Mouse (Mus musculus): ENCODE data around the gene Ackr3. TPM values are rescaled to one million over a fixed set of nuclear protein-coding genes. Genes with fewer than 3 reads are reported as not detected.

Ackr3 gene
- polyA plus RNA-seq, 1 experiment, result 10.8 TPM

DNA sequence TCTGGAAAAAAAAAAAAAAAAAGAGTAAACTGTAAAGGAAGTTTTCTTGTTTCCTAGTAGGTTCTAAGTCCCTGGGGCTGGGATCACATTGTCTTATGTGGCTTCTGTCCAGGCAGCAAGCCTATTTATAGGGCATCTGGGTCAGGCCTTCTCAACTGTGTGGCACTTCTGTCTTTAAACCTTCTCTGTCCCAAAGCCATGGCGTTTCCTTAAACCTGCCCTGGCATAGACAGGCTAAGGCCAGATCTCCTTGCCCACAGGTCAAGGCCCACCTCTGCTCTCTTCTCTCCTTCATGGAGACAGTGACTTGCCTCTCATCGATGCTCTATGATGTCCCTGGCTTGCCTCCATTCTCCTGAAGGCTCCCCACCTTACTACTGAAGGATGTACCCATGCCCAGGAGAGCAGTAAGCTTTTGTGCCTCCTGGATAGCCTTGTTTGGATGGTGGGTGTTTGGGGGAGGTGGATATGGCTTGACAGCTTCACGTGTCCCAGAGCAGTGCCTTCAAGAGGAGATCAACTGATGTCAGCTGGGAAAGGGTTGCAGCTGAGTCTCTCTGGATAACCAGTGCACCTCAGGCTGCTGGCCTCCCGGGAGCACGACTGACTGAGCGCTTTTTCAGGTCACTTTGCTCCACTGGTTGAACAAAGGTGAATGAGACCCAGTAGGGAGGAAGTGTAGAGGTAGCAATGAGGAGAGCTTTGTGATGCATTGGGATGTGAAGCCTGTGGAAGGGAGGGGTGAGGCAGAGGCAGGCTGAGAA, 4.1 kb downstream of the Ackr3 start:
- Histone ChIP-seq H3K4me2 (ENCODE audit: low read depth) (peak overlapping the region; percentile 76), H3ac (ENCODE audit: control insufficient read depth, insufficient read length) (no peak overlapping the region), H3K79me2 (ENCODE audit: control insufficient read depth, insufficient read depth) (peaks cover 71% of the 10 kb centered on the region), H3K36me3 (ENCODE audit: control insufficient read depth, insufficient read depth) (no peaks in the 10 kb centered on the region), H3K4me3 (no peak overlapping the region), H3K27me3 (ENCODE audit: control insufficient read depth, insufficient read depth, insufficient read length) (no peaks in the 10 kb centered on the region)
- TF ChIP-seq POLR2AphosphoS2 (IDR thresholded peaks at IDR 0.05; ENCODE audit: insufficient read length, low read depth), result no peak
- TF ChIP-seq POLR2A (IDR thresholded peaks at IDR 0.05; ENCODE audit: insufficient read length, low read depth), result no peak
- no peak for TF ChIP-seq SRF (IDR thresholded peaks at IDR 0.05; ENCODE audit: control insufficient read depth, insufficient read length, low read depth)
- no peak for TF ChIP-seq REST (IDR thresholded peaks at IDR 0.05; ENCODE audit: insufficient read depth, insufficient read length)
- TF ChIP-seq MAX (IDR thresholded peaks at IDR 0.05; ENCODE audit: low read depth), result no peak
- TF ChIP-seq E2F4 (IDR thresholded peaks at IDR 0.05; ENCODE audit: insufficient read depth), result no peak
- TF ChIP-seq USF1 (IDR thresholded peaks at IDR 0.05; ENCODE audit: low read depth), result no peak
- no peak for TF ChIP-seq MYOD1 (IDR thresholded peaks at IDR 0.05; ENCODE audit: control insufficient read depth in 1 of 3, insufficient read length in 2 of 3, low read depth in 2 of 3)
- TF ChIP-seq CEBPB (IDR thresholded peaks at IDR 0.05; ENCODE audit: insufficient read depth, poor library complexity, severe bottlenecking), result no peak
- TF ChIP-seq TCF12 (IDR thresholded peaks at IDR 0.05; ENCODE audit: insufficient read depth, poor library complexity, severe bottlenecking), result no peak
- TF ChIP-seq TCF3 (IDR thresholded peaks at IDR 0.05; ENCODE audit: insufficient read length, low read depth), result no peak
- no peak for TF ChIP-seq MYOG (IDR thresholded peaks at IDR 0.05; ENCODE audit: control insufficient read depth in 1 of 3, insufficient read depth in 1 of 3, insufficient read length in 2 of 3, low read depth in 2 of 3)

- Histone ChIP-seq H3K4me3 (no peak overlapping the region), H3K79me2 (ENCODE audit: control insufficient read depth, insufficient read depth) (peaks cover 71% of the 10 kb centered on the region), H3K36me3 (ENCODE audit: control insufficient read depth, insufficient read depth) (no peaks in the 10 kb centered on the region), H3K27me3 (ENCODE audit: control insufficient read depth, insufficient read depth, insufficient read length) (no peaks in the 10 kb centered on the region), H3K4me2 (ENCODE audit: low read depth) (peak overlapping the region; percentile 76), H3ac (ENCODE audit: control insufficient read depth, insufficient read length) (no peak overlapping the region)
- TF ChIP-seq MYOD1 (IDR thresholded peaks at IDR 0.05; ENCODE audit: control insufficient read depth in 1 of 3, insufficient read length in 2 of 3, low read depth in 2 of 3), result peak in 1 of 3 experiments; percentile 21
- TF ChIP-seq USF1 (IDR thresholded peaks at IDR 0.05; ENCODE audit: low read depth), result no peak
Measured at GRCm38 (mm10) chr1:90208503-90208860, 4.7 kb downstream of the Ackr3 start.

- Histone ChIP-seq H3K79me2 (ENCODE audit: control insufficient read depth, insufficient read depth) (peaks cover 71% of the 10 kb centered on the region), H3K4me2 (ENCODE audit: low read depth) (no peak overlapping the region), H3K27me3 (ENCODE audit: control insufficient read depth, insufficient read depth, insufficient read length) (no peaks in the 10 kb centered on the region), H3K36me3 (ENCODE audit: control insufficient read depth, insufficient read depth) (peaks cover 3% of the 10 kb centered on the region), H3K4me3 (no peak overlapping the region), H3ac (ENCODE audit: control insufficient read depth, insufficient read length) (no peak overlapping the region)
- no peak for TF ChIP-seq E2F4 (IDR thresholded peaks at IDR 0.05; ENCODE audit: insufficient read depth)
- no peak for TF ChIP-seq TCF12 (IDR thresholded peaks at IDR 0.05; ENCODE audit: insufficient read depth, poor library complexity, severe bottlenecking)
- no peak for TF ChIP-seq MYOG (IDR thresholded peaks at IDR 0.05; ENCODE audit: control insufficient read depth in 1 of 3, insufficient read depth in 1 of 3, insufficient read length in 2 of 3, low read depth in 2 of 3)
- TF ChIP-seq CEBPB (IDR thresholded peaks at IDR 0.05; ENCODE audit: insufficient read depth, poor library complexity, severe bottlenecking), result no peak
Measured at GRCm38 (mm10) chr1:90209069-90209468, 5.3 kb downstream of the Ackr3 start.

GRCm38 (mm10) chr1:90209741-90210140, 6.0 kb downstream of the Ackr3 start:
- Histone ChIP-seq H3ac (ENCODE audit: control insufficient read depth, insufficient read length) (no peak overlapping the region), H3K36me3 (ENCODE audit: control insufficient read depth, insufficient read depth) (peaks cover 9% of the 10 kb centered on the region), H3K4me2 (ENCODE audit: low read depth) (no peak overlapping the region), H3K4me3 (no peak overlapping the region), H3K27me3 (ENCODE audit: control insufficient read depth, insufficient read depth, insufficient read length) (no peaks in the 10 kb centered on the region), H3K79me2 (ENCODE audit: control insufficient read depth, insufficient read depth) (peaks cover 71% of the 10 kb centered on the region)
- TF ChIP-seq POLR2A (IDR thresholded peaks at IDR 0.05; ENCODE audit: insufficient read length, low read depth) (no peak), REST (IDR thresholded peaks at IDR 0.05; ENCODE audit: insufficient read depth, insufficient read length) (no peak), POLR2AphosphoS2 (IDR thresholded peaks at IDR 0.05; ENCODE audit: insufficient read length, low read depth) (no peak), MYOD1 (IDR thresholded peaks at IDR 0.05; ENCODE audit: control insufficient read depth in 1 of 3, insufficient read length in 2 of 3, low read depth in 2 of 3) (no peak), CEBPB (IDR thresholded peaks at IDR 0.05; ENCODE audit: insufficient read depth, poor library complexity, severe bottlenecking) (no peak), TCF3 (IDR thresholded peaks at IDR 0.05; ENCODE audit: insufficient read length, low read depth) (no peak), E2F4 (IDR thresholded peaks at IDR 0.05; ENCODE audit: insufficient read depth) (no peak), USF1 (IDR thresholded peaks at IDR 0.05; ENCODE audit: low read depth) (no peak), SRF (IDR thresholded peaks at IDR 0.05; ENCODE audit: control insufficient read depth, insufficient read length, low read depth) (no peak), TCF12 (IDR thresholded peaks at IDR 0.05; ENCODE audit: insufficient read depth, poor library complexity, severe bottlenecking) (no peak), MAX (IDR thresholded peaks at IDR 0.05; ENCODE audit: low read depth) (no peak), MYOG (IDR thresholded peaks at IDR 0.05; ENCODE audit: control insufficient read depth in 1 of 3, insufficient read depth in 1 of 3, insufficient read length in 2 of 3, low read depth in 2 of 3) (no peak)

DNA sequence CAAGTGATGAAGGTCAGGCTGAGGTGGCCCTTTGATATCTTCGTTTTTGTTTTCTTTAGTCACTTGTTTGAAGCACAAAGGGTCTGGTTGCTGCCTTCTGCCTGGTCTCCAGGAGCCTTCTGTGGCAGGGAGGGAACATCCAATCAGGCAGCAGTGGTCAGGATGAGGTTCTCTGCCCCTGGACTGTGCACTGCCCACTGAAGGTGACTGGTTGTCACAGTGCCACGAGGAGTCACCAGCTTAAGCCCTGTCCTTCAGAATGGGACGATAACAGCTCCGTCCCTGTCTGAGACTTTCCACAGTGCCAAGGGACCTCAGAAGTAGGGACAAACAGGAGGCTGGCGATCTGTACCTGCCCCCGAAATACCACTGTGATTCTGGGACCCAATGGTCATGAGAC, 6.6 kb downstream of the Ackr3 start:
- no peak for TF ChIP-seq USF1 (IDR thresholded peaks at IDR 0.05; ENCODE audit: low read depth)
- no peak for TF ChIP-seq POLR2AphosphoS2 (IDR thresholded peaks at IDR 0.05; ENCODE audit: insufficient read length, low read depth)
- TF ChIP-seq CEBPB (IDR thresholded peaks at IDR 0.05; ENCODE audit: insufficient read depth, poor library complexity, severe bottlenecking), result no peak
- TF ChIP-seq E2F4 (IDR thresholded peaks at IDR 0.05; ENCODE audit: insufficient read depth), result no peak
- TF ChIP-seq MAX (IDR thresholded peaks at IDR 0.05; ENCODE audit: low read depth), result no peak
- TF ChIP-seq MYOD1 (IDR thresholded peaks at IDR 0.05; ENCODE audit: control insufficient read depth in 1 of 3, insufficient read length in 2 of 3, low read depth in 2 of 3), result no peak
- no peak for TF ChIP-seq POLR2A (IDR thresholded peaks at IDR 0.05; ENCODE audit: insufficient read length, low read depth)
- TF ChIP-seq SRF (IDR thresholded peaks at IDR 0.05; ENCODE audit: control insufficient read depth, insufficient read length, low read depth), result no peak
- TF ChIP-seq TCF12 (IDR thresholded peaks at IDR 0.05; ENCODE audit: insufficient read depth, poor library complexity, severe bottlenecking), result no peak
- TF ChIP-seq TCF3 (IDR thresholded peaks at IDR 0.05; ENCODE audit: insufficient read length, low read depth), result no peak
- TF ChIP-seq MYOG (IDR thresholded peaks at IDR 0.05; ENCODE audit: control insufficient read depth in 1 of 3, insufficient read depth in 1 of 3, insufficient read length in 2 of 3, low read depth in 2 of 3), result no peak
- TF ChIP-seq REST (IDR thresholded peaks at IDR 0.05; ENCODE audit: insufficient read depth, insufficient read length), result no peak
- Histone ChIP-seq H3K4me2 (ENCODE audit: low read depth) (no peak overlapping the region), H3K79me2 (ENCODE audit: control insufficient read depth, insufficient read depth) (peaks cover 66% of the 10 kb centered on the region), H3K27me3 (ENCODE audit: control insufficient read depth, insufficient read depth, insufficient read length) (no peaks in the 10 kb centered on the region), H3ac (ENCODE audit: control insufficient read depth, insufficient read length) (no peak overlapping the region), H3K36me3 (ENCODE audit: control insufficient read depth, insufficient read depth) (peaks cover 9% of the 10 kb centered on the region), H3K4me3 (no peak overlapping the region)

Measured in myocyte (in vitro differentiated cells).